Mouse (Mus musculus) heart, postnatal 0 days (tissue): ENCODE results near the gene Pigu.

Experiments
- CTCF ChIP-seq: IDR thresholded peaks from 2 replicates; pipeline ENCODE4 v1.5.1; 2016; ENCODE audit warnings: antibody characterized with exemption, control low read depth, low read depth
- EP300 ChIP-seq: IDR thresholded peaks from 2 replicates; pipeline ENCODE4 v1.6.1; 2016; ENCODE audit warnings: antibody characterized with exemption, low read depth

DNA sequence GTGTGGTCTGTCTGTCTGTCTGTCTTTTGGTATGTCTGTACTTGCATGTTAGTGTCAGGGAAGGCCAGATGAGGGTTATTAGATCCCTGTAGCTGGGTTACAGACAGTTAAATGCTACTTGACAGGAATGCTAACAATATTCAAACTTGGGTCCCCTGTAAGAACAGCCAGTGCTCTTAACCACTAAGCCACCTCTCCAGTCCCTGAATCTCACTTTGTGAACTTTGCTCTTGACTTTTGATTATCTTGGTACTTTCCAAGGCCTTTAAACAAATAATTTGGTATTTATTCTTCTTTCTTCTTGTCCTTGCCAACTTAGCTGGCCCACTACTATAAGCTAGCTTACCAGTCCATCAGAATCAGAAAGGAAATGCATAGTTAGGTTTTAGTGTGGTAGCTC, 17.1 kb downstream of the Pigu start:
- TF ChIP-seq CTCF, result no peak
- no peak for TF ChIP-seq EP300
